Mouse (Mus musculus) ES-E14 (cell line): ENCODE measurements around the gene Cand1. TPM values are rescaled to one million over a fixed set of nuclear protein-coding genes. Genes with fewer than 3 reads are reported as not detected.

ENCODE experiments used
- DNase-seq: peaks from one replicate; pipeline ENCODE4 v3.0.0-alpha.2; 2013; ENCODE audit warnings: low read depth, low spot score
- H3K27ac ChIP-seq: 2 replicates; pipeline ENCODE4 v1.5.1; 2012; ENCODE audit warnings: low read depth, mild to moderate bottlenecking, low read length, moderate library complexity, mixed read lengths; ENCODE audit not compliant: poor library complexity, insufficient read depth, severe bottlenecking
- H3K36me3 ChIP-seq: 2 replicates; pipeline ENCODE4 v1.6.1; 2012; ENCODE audit warnings: mild to moderate bottlenecking, low read length, moderate library complexity, mixed read lengths; ENCODE audit not compliant: control insufficient read depth, poor library complexity, insufficient read depth, severe bottlenecking
- H3K4me1 ChIP-seq, 2 experiments: fragments of 150-350 bp in 1 of 2; sonication (generic) in 1 of 2; 2 replicates each; pipeline ENCODE4 v1.6.1; 2012; ENCODE audit warnings: low read length in 2 of 2, mild to moderate bottlenecking in 1 of 2, mixed read lengths in 1 of 2; ENCODE audit not compliant: control insufficient read depth in 2 of 2, insufficient read depth in 2 of 2, poor library complexity in 1 of 2
- H3K4me3 ChIP-seq, 2 experiments: fragments of 150-350 bp in 1 of 2; sonication (generic) in 1 of 2; 2 replicates each; pipeline ENCODE4 v1.5.1; 2012; ENCODE audit warnings: low read length in 2 of 2, low read depth in 1 of 2, mild to moderate bottlenecking in 1 of 2, mixed read lengths in 1 of 2; ENCODE audit not compliant: insufficient read depth in 1 of 2, poor library complexity in 1 of 2, severe bottlenecking in 1 of 2
- H3K9ac ChIP-seq: 2 replicates; pipeline ENCODE4 v1.6.1; 2012; ENCODE audit warnings: low read depth, mild to moderate bottlenecking, low read length, mixed read lengths; ENCODE audit not compliant: poor library complexity, insufficient read depth, severe bottlenecking
- H3K9me3 ChIP-seq: fragments of 150-350 bp; sonication (generic); 2 replicates; pipeline ENCODE4 v1.6.1; 2012; ENCODE audit warnings: low read depth, mild to moderate bottlenecking, low read length; ENCODE audit not compliant: control insufficient read depth, insufficient read depth
- CHD2 ChIP-seq: IDR thresholded peaks from 2 replicates; pipeline ENCODE4 v1.6.1; 2014; ENCODE audit warnings: mild to moderate bottlenecking, low read depth, low read length, inconsistent platforms
- HCFC1 ChIP-seq: IDR thresholded peaks from 2 replicates; pipeline ENCODE4 v1.6.1; 2012; ENCODE audit warnings: low read length, inconsistent platforms, borderline replicate concordance; ENCODE audit not compliant: insufficient read depth
- MAFK ChIP-seq: IDR thresholded peaks from 2 replicates; pipeline ENCODE4 v1.6.1; 2014; ENCODE audit warnings: mild to moderate bottlenecking, low read depth, low read length, inconsistent platforms; ENCODE audit not compliant: insufficient read depth
- ZC3H11A ChIP-seq: IDR thresholded peaks from 2 replicates; pipeline ENCODE4 v1.6.1; 2012; ENCODE audit warnings: low read depth, mild to moderate bottlenecking, inconsistent platforms, low read length, borderline replicate concordance
- ZNF384 ChIP-seq: IDR thresholded peaks from 2 replicates; pipeline ENCODE4 v1.6.1; 2012; ENCODE audit warnings: low read depth, low read length, inconsistent platforms
- in situ Hi-C, 2 experiments: fragments of 600-800 bp; cut with MboI; formaldehyde crosslinking; loops; one replicate each; pipeline ENCODE4 v1.15.1; 2025; ENCODE audit warnings: low sequenced_read_pairs in 2 of 2, inconsistent platforms in 1 of 2; ENCODE audit not compliant: unreplicated experiment in 2 of 2
- total RNA-seq: library from RNA; depleted of rRNA; stranded (reverse); fragments of 300-350 nt; gene quantifications from 2 replicates; pipeline ENCODE4 v1.2.3, GENCODE M21; 2012

Gene Cand1
- total RNA-seq, 1 experiment: 122 TPM

DNA sequence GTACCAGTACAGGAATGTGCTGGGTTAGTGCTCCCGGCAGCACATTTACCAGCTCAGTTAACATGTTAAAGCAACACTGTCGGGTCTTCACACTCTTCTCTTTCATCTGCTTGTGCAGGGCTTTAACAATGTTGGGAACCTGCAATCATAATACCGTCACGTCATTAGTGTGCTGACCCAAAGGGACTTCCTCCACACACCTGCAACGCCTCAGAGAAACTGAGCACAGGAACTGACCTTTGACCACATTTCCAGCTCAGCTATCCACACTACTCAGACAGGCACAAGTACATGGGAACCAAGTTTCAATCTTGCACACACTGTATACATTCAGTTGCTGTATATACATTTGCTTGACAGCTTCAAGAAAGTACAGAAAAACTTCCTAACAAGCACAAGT, 27.4 kb downstream of the Cand1 start:
- H3K9ac ChIP-seq: no peak overlapping the region
- peaks cover 42% of the 10 kb centered on the region for H3K36me3 ChIP-seq
- H3K27ac ChIP-seq: no peak overlapping the region
- TF ChIP-seq ZNF384: no peak
- no peak for TF ChIP-seq HCFC1
- no peak for TF ChIP-seq MAFK
- no peak for TF ChIP-seq CHD2
- no peak for TF ChIP-seq ZC3H11A
- no peaks in the 10 kb centered on the region for H3K4me1 ChIP-seq
- DNase-seq: no peak
- no peak overlapping the region for H3K4me3 ChIP-seq
- H3K9me3 ChIP-seq: no peaks in the 10 kb centered on the region
- in situ Hi-C loops: no loop called here

DNA sequence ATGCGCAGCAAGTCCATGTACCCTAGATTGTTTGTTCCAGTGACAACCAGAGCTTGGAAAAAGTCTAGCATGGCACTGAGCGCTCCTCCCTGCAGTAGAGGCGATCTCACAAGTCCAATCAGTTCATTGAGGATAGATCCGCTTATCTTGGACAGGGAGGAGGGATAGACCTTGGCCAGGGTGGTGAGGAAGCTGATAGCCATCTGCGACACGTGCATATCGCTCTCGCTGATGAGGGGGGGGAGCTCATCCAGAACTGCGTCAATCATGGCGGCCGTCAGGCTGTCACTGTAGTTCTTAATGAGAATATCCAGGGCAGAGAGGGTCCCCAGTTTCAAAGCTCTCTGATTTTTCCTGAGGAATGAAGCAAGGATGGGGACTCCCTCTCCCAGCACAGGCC, 28.6 kb downstream of the Cand1 start:
- H3K4me3 ChIP-seq: no peak overlapping the region
- no peak overlapping the region for H3K27ac ChIP-seq
- H3K9ac ChIP-seq: no peak overlapping the region
- in situ Hi-C loops: no loop called here
- peaks cover 46% of the 10 kb centered on the region for H3K36me3 ChIP-seq
- no peak for TF ChIP-seq MAFK
- TF ChIP-seq CHD2: no peak
- TF ChIP-seq ZNF384: no peak
- TF ChIP-seq ZC3H11A: no peak
- no peak for TF ChIP-seq HCFC1
- DNase-seq: no peak
- H3K9me3 ChIP-seq: no peaks in the 10 kb centered on the region
- H3K4me1 ChIP-seq: no peaks in the 10 kb centered on the region

- in situ Hi-C loops: no loop called here
- H3K9me3 ChIP-seq: no peaks in the 10 kb centered on the region
- H3K4me3 ChIP-seq: no peak overlapping the region
- no peak overlapping the region for H3K27ac ChIP-seq
- peaks cover 42% of the 10 kb centered on the region for H3K36me3 ChIP-seq
- TF ChIP-seq CHD2: no peak
- TF ChIP-seq ZC3H11A: no peak
- no peak for TF ChIP-seq ZNF384
- no peak for TF ChIP-seq HCFC1
- no peak for TF ChIP-seq MAFK
- no peak overlapping the region for H3K9ac ChIP-seq
- H3K4me1 ChIP-seq: no peaks in the 10 kb centered on the region
- no peak for DNase-seq
These were observed 33.4 kb downstream of the Cand1 start for GRCm38 (mm10) chr10:119206309-119206932.

GRCm38 (mm10) chr10:119205229-119205628, 34.6 kb downstream of the Cand1 start:
- no peak overlapping the region for H3K27ac ChIP-seq
- H3K4me1 ChIP-seq: no peaks in the 10 kb centered on the region
- H3K9me3 ChIP-seq: no peaks in the 10 kb centered on the region
- TF ChIP-seq HCFC1: no peak
- no peak for TF ChIP-seq CHD2
- no peak for TF ChIP-seq ZC3H11A
- TF ChIP-seq ZNF384: no peak
- no peak for TF ChIP-seq MAFK
- H3K9ac ChIP-seq: no peak overlapping the region
- no peak for DNase-seq
- in situ Hi-C loops: no loop called here
- no peak overlapping the region for H3K4me3 ChIP-seq
- peaks cover 36% of the 10 kb centered on the region for H3K36me3 ChIP-seq

DNA sequence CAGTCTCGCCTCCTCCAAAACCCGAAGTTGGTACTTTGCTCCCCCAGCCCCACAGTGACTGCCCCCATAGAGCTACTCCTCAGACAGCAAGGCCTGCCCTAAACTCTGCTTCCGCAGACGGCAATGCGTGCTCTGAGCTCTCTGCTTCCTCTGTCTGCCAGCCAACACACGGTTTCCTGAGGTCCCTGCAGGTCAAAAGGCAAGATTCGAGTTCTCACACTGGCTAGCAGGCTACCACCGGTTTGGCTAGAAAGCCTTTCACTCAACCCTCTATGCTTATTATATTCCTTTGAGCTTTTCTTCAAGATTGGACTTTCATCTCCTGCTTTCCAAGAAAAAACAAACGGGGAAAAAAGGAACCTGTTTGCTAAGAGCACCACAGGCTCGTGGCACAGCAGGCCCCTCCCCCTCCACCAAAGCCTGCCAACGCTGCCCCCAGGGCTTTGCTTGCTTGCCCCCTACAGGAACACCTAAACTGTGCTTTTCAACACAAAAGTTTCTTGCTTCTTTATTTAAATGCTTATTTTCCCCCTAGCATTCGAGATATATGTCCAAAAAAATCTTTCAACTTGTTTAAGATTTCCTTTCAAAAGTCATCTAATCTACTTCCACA, 35.4 kb downstream of the Cand1 start:
- no peaks in the 10 kb centered on the region for H3K4me1 ChIP-seq
- no peak for DNase-seq
- TF ChIP-seq HCFC1: no peak
- H3K4me3 ChIP-seq: no peak overlapping the region
- H3K27ac ChIP-seq: no peak overlapping the region
- peaks cover 31% of the 10 kb centered on the region for H3K36me3 ChIP-seq
- in situ Hi-C loops: no loop called here
- no peaks in the 10 kb centered on the region for H3K9me3 ChIP-seq
- H3K9ac ChIP-seq: no peak overlapping the region
